Mouse (Mus musculus) pancreas, adult 10 weeks (tissue): ENCODE results near the gene Fthl17b. TPM values are rescaled to one million over a fixed set of nuclear protein-coding genes. Genes with fewer than 3 reads are reported as not detected.

Experiments
- polyA plus RNA-seq: library from polyadenylated mRNA; stranded (reverse); fragments of 350-450 nt; fragmentation: Illumina TruSeq; extraction: RNeasy Lipid Tissue Mini Kit (QIAGEN cat#74804); gene quantifications from one replicate; pipeline ENCODE4 v1.2.3, GENCODE M21; 2015; ENCODE audit warnings: low read depth, low replicate concordance; ENCODE audit not compliant: insufficient read depth

The Fthl17b gene
- polyA plus RNA-seq, result not detected

DNA sequence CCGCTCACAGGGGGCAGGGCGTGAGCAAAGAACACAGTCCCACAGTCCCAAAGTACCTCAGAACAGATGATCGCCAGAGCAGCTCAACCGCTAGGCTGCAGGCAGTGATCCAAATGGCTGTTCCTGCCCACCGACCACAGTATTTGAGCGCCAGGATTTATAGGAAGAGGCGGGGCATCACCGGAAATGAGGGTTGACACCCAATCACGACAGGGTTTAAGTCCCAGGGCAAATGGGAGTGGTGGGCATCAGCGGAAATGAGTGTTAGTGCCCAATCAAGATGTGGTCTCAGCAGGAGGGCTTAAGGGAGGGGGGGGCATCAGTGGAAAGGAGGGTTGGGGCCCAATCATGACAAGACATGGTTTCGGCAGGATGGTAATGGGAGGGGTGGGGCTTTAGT is at the start of gene Fthl17b:
Gene Fthl17b, minus strand, starts transcription at position 101 of the 400 bp plus-strand sequence.

DNA sequence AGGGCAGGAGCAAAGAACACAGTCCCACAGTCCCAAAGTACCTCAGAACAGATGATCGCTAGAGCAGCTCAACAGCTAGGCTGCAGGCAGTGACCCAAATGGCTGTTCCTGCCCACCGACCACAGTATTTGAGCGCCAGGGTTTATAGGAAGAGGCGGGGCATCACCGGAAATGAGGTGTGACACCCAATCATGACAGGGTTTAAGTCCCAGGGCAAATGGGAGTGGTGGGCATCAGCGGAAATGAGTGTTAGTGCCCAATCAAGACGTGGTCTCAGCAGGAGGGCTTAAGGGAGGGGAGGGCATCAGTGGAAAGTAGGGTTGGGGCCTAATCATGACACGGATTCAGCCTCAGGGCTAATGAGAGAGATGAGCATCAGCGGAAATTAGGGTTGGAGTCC is 23.9 kb upstream of the Fthl17b start, which contains the start of gene Fthl17d:
Gene Fthl17d, minus strand, starts transcription at position 101 of the 400 bp plus-strand sequence.

DNA sequence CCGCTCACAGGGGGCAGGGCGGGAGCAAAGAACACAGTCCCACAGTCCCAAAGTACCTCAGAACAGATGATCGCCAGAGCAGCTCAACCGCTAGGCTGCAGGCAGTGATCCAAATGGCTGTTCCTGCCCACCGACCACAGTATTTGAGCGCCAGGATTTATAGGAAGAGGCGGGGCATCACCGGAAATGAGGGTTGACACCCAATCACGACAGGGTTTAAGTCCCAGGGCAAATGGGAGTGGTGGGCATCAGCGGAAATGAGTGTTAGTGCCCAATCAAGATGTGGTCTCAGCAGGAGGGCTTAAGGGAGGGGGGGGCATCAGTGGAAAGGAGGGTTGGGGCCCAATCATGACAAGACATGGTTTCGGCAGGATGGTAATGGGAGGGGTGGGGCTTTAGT is 13.7 kb upstream of the Fthl17b start, which contains the start of gene Fthl17c:
Gene Fthl17c, minus strand, starts transcription at position 101 of the 400 bp plus-strand sequence.

Other genes with a start within 250 kb of the Fthl17b start
- not detected for gene Ssx9, start 214.5 kb downstream of the Fthl17b start, polyA plus RNA-seq
- not detected for gene Ssxb5, start 159.3 kb downstream of the Fthl17b start, polyA plus RNA-seq
- not detected for gene Gm6592, start 119.0 kb downstream of the Fthl17b start, polyA plus RNA-seq
- gene Gm5751, start 88.7 kb downstream of the Fthl17b start, polyA plus RNA-seq, result not detected
- 1.4 TPM for gene B630019K06Rik, start 70.6 kb downstream of the Fthl17b start, polyA plus RNA-seq
- gene Fthl17c, start 13.6 kb upstream of the Fthl17b start, polyA plus RNA-seq, result not detected
- not detected for gene Fthl17d, start 23.8 kb upstream of the Fthl17b start, polyA plus RNA-seq
- gene Fthl17e, start 70.5 kb upstream of the Fthl17b start, polyA plus RNA-seq, result not detected
- not detected for gene Fthl17f, start 100.0 kb upstream of the Fthl17b start, polyA plus RNA-seq
- gene 4930402K13Rik, start 141.6 kb upstream of the Fthl17b start, polyA plus RNA-seq, result not detected
- gene Lancl3, start 236.9 kb upstream of the Fthl17b start, polyA plus RNA-seq, result 0.46 TPM